Mouse (Mus musculus) forebrain, embryonic 15.5 days (tissue): ENCODE results near the gene Dip2b. TPM values are rescaled to one million over a fixed set of nuclear protein-coding genes. Genes with fewer than 3 reads are reported as not detected.

Source experiments
- ATAC-seq: fragments of 200-750 bp; cut with Nextera tagmentation; replicated peaks from 2 replicates; pipeline ENCODE4 v1.8.0; 2017; ENCODE audit warnings: mild to moderate bottlenecking, moderate TSS enrichment, moderate library complexity
- H3K27ac ChIP-seq: fragments of 300-500 bp; sonication (generic); replicated peaks from 2 replicates; pipeline ENCODE4 v1.5.1; 2015; ENCODE audit warnings: mild to moderate bottlenecking, inconsistent platforms
- H3K27me3 ChIP-seq: fragments of 300-500 bp; sonication (generic); 2 replicates; pipeline ENCODE4 v1.6.1; 2015; ENCODE audit warnings: inconsistent platforms
- H3K36me3 ChIP-seq: fragments of 300-500 bp; sonication (generic); 2 replicates; pipeline ENCODE4 v1.6.1; 2015; ENCODE audit warnings: mild to moderate bottlenecking, inconsistent platforms
- H3K4me1 ChIP-seq: fragments of 300-500 bp; sonication (generic); 2 replicates; pipeline ENCODE4 v1.6.1; 2015; ENCODE audit warnings: inconsistent platforms
- H3K4me2 ChIP-seq: fragments of 300-500 bp; sonication (generic); replicated peaks from 2 replicates; pipeline ENCODE4 v1.6.1; 2015; ENCODE audit warnings: mild to moderate bottlenecking, inconsistent platforms
- H3K4me3 ChIP-seq: fragments of 300-500 bp; sonication (generic); 2 replicates; pipeline ENCODE4 v1.5.1; 2015; ENCODE audit warnings: mild to moderate bottlenecking, inconsistent platforms
- H3K9ac ChIP-seq: fragments of 300-500 bp; sonication (generic); replicated peaks from 2 replicates; pipeline ENCODE4 v1.6.1; 2015; ENCODE audit warnings: mild to moderate bottlenecking, inconsistent platforms
- H3K9me3 ChIP-seq: fragments of 300-500 bp; sonication (generic); 2 replicates; pipeline ENCODE4 v1.6.1; 2016; ENCODE audit warnings: inconsistent platforms
- WGBS: fragments of 180-500 bp; shearing (Covaris S2); methylation state at CpG from one replicate; pipeline ENCODE4 v1.1.7; 2015; ENCODE audit warnings: mixed read lengths; 5-methylcytosine and 5-hydroxymethylcytosine counted together
- polyA plus RNA-seq: library from polyadenylated mRNA; unstranded; fragments of >200 nt; fragmentation: Nextera tagmentation; extraction: Ambion mirVana; gene quantifications from 2 replicates; pipeline ENCODE4 v1.2.1, GENCODE M21; 2015

The Dip2b gene
- polyA plus RNA-seq, 1 experiment from 2014 or later, result 20.2 TPM

DNA sequence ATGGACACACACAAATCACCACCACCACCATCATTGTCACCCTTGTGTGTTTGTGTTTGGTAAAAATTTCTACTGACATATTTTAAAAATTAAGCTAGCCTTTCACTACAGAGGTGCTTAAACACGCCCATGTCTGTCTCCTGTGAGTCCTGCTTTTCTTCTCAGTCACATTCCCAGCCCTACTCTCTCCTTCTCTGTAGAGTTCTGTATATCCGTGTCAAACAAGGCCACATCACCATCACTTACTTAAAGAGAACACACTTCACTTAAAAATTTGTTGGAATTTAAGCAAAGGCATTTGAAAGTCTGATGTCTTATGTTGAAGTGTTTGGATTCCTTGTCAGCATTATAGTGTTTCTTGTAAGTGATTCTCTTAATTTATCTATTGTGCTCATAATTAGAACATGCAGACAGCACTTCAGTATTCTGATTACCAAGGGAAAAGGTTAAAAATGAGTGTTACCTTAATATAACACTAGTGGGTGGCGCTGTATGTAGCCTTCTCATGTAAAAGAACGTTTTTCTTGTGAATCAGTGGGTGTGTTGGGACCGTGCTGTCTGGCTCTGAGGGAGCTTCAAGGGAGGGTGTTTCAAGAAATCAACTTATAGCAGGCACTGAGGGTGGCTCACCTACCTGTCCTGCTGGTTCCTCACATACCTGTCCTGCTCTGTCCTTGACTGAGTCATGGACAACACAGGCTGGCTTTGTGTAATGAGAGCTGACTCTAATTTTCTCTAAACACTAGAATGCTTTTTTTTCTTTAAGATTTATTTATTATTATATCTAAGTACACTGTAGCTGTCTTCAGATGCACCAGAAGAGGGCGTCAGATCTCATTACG, 58.3 kb downstream of the Dip2b start:
- no peak for ATAC-seq
- Histone ChIP-seq H3K27ac (no peak overlapping the region), H3K4me2 (no peak overlapping the region), H3K9me3 (no peaks in the 10 kb centered on the region), H3K36me3 (no peaks in the 10 kb centered on the region), H3K4me3 (no peak overlapping the region), H3K4me1 (peaks cover 13% of the 10 kb centered on the region), H3K27me3 (no peaks in the 10 kb centered on the region), H3K9ac (no peak overlapping the region)
- 87% methylated on average over 7 of the region's 7 CpGs for WGBS

DNA sequence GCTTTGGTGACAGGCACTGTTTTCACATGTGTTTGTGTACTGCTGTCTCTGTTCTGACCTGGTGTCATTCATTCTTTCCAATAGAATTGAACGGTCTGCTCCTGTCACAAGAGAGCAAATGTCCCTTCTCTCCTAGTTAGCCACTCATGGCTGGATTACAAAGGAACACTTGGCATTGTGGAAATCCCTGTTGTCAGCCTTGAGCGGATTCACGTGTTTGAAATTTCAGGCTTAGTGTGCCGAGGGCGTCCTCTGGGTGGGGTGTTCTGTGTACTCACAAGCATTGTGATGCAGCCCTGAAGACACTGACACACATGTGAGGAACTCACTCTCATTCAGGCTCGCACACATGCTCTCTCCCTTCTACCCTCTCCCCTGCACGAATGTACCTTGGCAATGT, 61.9 kb downstream of the Dip2b start:
- no peak for ATAC-seq
- no peaks in the 10 kb centered on the region for H3K36me3 ChIP-seq
- H3K9me3 ChIP-seq, result no peaks in the 10 kb centered on the region
- no peak overlapping the region for H3K27ac ChIP-seq
- no peaks in the 10 kb centered on the region for H3K27me3 ChIP-seq
- H3K4me1 ChIP-seq, result peaks cover 9% of the 10 kb centered on the region; the same call in 1 of the 2 replicates
- H3K4me3 ChIP-seq, result no peak overlapping the region
- 36% methylated on average over 7 of the region's 7 CpGs for WGBS
- no peak overlapping the region for H3K9ac ChIP-seq
- no peak overlapping the region for H3K4me2 ChIP-seq

DNA sequence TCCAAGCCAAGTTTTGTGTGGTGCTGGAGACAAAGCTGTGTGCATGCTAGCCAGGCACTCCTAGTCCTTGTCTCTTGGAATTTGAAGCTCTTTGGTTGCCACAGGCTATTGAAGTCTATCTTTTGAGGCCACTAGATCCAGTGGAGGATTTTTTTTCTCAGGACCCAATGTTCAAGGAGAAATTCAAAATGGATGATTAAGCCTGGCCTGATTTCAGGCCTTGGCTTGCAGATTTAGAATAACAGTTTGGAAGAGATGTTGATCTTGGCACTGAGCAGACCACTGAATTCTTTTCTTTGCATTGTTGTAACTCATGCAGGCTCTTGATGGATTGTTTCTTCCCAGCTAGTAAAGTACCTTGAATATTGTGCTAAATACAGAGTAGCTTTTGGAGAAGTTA, 62.7 kb downstream of the Dip2b start:
- H3K27me3 ChIP-seq, result no peaks in the 10 kb centered on the region
- ATAC-seq, result no peak
- H3K27ac ChIP-seq, result 0 out of 2 replicates have a peak overlapping the region, but pooled peaks have one; percentile 8
- no peaks in the 10 kb centered on the region for H3K36me3 ChIP-seq
- no peak overlapping the region for H3K4me2 ChIP-seq
- peaks cover 9% of the 10 kb centered on the region; the same call in 1 of the 2 replicates for H3K4me1 ChIP-seq
- no peaks in the 10 kb centered on the region for H3K9me3 ChIP-seq
- H3K9ac ChIP-seq, result no peak overlapping the region
- no peak overlapping the region for H3K4me3 ChIP-seq

DNA sequence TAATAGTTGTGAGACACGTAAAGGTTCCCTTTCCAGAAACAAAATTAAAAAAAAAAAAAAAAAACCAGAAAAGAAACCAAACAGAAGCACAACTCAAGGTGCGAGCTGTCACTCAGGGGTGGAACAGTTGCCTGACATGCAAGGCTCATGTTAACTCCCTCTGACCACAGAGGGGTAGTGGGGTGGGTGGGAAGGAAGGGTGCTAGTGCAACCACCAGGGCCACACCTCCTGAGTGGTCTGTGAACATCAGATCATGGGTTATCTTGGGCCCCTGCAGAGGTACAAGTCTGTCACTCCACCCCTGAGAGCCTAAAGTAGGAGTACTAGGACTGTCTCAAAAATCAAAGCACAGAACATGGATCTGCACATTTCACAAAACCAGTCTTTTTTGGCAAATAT, 65.7 kb downstream of the Dip2b start:
- H3K27me3 ChIP-seq, result no peaks in the 10 kb centered on the region
- no peaks in the 10 kb centered on the region for H3K36me3 ChIP-seq
- WGBS, result 87% methylated on average over 2 of the region's 2 CpGs
- no peak overlapping the region for H3K4me2 ChIP-seq
- H3K4me1 ChIP-seq, result peaks cover 22% of the 10 kb centered on the region
- H3K9ac ChIP-seq, result no peak overlapping the region
- no peaks in the 10 kb centered on the region for H3K9me3 ChIP-seq
- no peak overlapping the region for H3K4me3 ChIP-seq
- H3K27ac ChIP-seq, result no peak overlapping the region
- no peak for ATAC-seq

DNA sequence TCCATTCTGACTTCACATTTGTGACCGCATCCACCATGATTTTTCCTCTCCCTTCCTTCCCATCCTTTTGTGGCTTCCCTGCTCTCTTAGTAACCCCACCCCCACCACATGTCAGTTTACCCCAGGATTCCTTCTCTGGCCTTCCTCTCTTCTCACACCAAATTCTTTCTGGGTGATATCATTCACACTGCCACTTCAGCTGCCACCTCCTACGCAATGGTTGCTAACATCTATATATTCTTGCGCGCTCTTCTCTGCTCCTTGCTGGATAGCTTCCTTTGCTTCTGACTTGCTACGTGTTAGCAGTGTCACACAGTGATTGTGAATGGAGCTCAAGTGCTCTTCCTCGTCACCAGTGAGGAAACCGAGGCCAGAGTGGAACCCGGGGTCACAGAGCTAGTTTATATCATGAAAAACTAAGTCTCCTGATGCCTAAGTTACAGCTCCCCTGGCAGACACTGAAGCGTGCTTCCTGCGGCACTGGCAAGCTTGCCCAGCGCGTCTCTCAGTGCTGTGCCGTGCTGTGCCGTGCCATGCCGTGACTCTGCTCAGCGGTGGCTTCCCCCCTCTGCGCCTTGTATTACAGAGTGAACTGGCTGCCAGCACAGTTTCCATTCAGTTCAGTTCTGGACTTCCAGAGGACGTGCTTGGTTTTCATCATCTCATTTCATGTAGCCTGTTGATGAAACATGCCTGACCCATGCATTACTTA, 69.8 kb downstream of the Dip2b start:
- no peak overlapping the region for H3K27ac ChIP-seq

DNA sequence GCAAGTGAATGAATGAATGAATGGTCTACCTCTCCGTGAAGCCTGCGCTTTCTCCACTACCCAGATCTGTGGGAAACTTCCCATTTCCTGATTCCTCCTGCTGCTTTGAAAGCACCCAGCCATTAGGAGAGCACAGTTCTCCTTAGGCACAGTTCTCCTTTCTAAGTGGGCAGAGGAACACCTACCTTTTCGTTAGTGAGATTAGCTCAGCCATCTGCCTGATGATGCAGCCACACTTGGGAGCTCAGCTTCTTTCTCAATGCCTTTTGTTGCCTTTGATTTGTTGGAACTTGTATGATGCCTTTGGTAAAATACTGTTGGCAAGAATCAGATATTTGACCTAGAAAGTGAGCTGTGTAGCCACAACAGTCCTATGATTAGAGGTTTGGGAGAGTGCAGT, 71.5 kb downstream of the Dip2b start:
- no peak for ATAC-seq
- no peaks in the 10 kb centered on the region for H3K27me3 ChIP-seq
- no peak overlapping the region for H3K4me2 ChIP-seq
- no peak overlapping the region for H3K9ac ChIP-seq
- H3K4me3 ChIP-seq, result no peak overlapping the region
- WGBS, result 57% methylated on average over 3 of the region's 3 CpGs
- H3K9me3 ChIP-seq, result no peaks in the 10 kb centered on the region
- no peaks in the 10 kb centered on the region for H3K36me3 ChIP-seq
- H3K27ac ChIP-seq, result no peak overlapping the region
- peaks cover 30% of the 10 kb centered on the region for H3K4me1 ChIP-seq

More for the DNA sequence above, 69.8 kb downstream of the Dip2b start:
- Histone ChIP-seq H3K4me2 (no peak overlapping the region), H3K9ac (no peak overlapping the region), H3K4me1 (peaks cover 23% of the 10 kb centered on the region), H3K36me3 (no peaks in the 10 kb centered on the region), H3K9me3 (no peaks in the 10 kb centered on the region), H3K27me3 (no peaks in the 10 kb centered on the region), H3K4me3 (no peak overlapping the region)
- no peak; the same call in 1 of the 2 replicates for ATAC-seq
- 80% methylated on average over 18 of the region's 18 CpGs for WGBS

DNA sequence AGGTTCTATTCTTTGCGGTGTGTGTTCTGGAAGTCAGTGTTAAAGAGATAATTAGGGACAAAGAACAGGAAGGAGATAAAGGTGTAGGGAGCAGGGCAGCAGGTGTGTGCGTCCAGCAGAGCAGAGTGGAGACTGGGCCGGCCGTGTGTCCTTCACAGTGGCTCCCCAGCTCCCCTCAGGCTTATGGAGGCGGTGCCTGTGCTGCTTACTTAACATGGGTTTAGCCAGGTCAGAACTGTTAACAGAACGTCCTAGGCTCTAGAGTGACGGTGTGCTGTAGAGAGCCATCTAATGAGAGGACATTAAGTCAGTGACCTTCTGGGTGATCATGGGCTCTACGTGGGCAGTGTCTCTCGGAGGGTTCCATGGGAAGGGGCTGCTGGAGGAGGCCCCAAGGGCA, 73.4 kb downstream of the Dip2b start:
- H3K9ac ChIP-seq, result no peak overlapping the region
- H3K4me2 ChIP-seq, result no peak overlapping the region
- no peak for ATAC-seq
- WGBS, result 74% methylated on average over 9 of the region's 9 CpGs
- H3K27ac ChIP-seq, result no peak overlapping the region
- no peaks in the 10 kb centered on the region for H3K9me3 ChIP-seq
- H3K4me1 ChIP-seq, result peaks cover 30% of the 10 kb centered on the region
- no peaks in the 10 kb centered on the region for H3K27me3 ChIP-seq
- H3K4me3 ChIP-seq, result no peak overlapping the region
- H3K36me3 ChIP-seq, result peaks cover 5% of the 10 kb centered on the region

DNA sequence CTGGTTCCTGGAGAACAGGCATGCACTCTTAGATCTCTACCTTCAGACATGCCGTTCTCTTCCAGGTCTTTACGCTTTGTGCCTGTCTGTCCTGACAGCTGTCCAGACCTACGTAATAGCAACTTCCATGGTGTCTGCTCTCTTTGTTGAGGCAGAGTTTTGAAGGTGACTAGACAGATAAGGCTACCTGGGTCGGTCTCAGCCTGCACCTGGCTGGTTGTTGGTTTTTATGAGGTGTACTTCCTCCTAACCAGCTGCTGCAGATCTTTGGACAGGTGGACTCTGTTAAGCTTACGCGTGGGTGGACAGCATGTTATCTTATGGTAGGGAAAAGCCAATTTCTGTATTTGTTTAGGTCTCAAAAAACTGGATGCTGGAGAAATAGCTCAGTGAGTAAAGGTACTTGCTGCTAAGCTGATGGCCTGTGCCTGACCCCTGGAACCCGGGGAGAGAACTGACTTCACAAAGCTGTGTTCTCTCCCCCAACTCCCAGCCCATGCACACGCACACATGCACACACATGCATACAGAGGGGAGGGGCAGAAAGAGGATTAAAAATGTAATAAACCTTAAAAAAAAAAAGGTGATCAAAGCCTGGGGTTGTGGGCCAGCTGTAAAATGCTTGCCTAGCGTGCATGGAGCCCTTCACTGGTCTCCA, 74.0 kb downstream of the Dip2b start:
- Histone ChIP-seq H3K27me3 (no peaks in the 10 kb centered on the region), H3K27ac (no peak overlapping the region), H3K4me2 (no peak overlapping the region), H3K9me3 (no peaks in the 10 kb centered on the region), H3K4me3 (no peak overlapping the region), H3K36me3 (peaks cover 7% of the 10 kb centered on the region), H3K9ac (no peak overlapping the region), H3K4me1 (peaks cover 30% of the 10 kb centered on the region)
- 84% methylated on average over 9 of the region's 9 CpGs for WGBS
- no peak for ATAC-seq

DNA sequence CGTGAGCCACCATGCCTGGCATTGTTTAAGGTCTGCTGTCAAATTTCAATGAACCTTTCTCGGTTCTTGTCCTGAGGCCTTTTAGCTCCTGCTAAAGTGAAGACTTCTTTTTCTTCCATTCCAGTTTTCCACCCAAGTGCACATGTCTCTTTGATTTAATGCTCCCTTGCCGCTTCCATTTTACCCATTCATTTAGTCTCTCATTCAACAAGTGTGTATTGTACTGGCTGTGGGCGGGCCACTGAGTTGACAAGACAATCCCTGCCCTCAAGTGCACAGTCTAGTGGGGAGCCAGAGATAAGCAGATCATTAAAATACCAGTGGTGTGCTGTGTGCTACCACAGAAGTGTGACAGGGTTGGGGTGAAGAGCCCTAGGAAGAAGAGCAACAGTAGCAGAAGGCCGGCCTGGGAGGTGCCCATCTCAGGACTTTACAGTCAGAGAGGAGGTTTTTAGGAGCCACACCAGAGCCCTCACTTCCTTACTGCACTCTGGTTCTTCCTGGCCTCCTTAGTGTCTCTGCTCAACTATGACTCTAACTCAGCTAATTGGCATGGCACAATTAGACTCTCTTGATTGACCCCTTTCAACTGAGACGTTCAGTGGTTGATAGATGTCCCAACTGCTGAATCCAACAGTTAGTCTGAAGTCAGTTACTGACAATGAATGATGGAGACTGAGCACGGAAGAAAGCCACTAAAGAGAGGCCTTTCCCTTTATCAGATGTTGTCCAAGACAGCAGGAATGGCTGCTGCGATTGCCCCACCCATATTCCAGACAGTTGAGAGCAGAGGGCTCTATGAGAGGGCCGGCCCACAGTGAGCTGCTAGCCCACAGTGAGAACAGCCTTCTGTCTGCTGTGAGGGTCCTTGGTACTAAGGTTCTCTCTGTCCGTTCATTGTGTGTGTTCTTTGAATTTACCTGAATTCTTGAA, 75.1 kb downstream of the Dip2b start:
- Histone ChIP-seq H3K9me3 (no peaks in the 10 kb centered on the region), H3K4me1 (peaks cover 22% of the 10 kb centered on the region), H3K27ac (no peak overlapping the region), H3K27me3 (no peaks in the 10 kb centered on the region), H3K4me3 (no peak overlapping the region), H3K4me2 (no peak overlapping the region), H3K36me3 (peaks cover 16% of the 10 kb centered on the region), H3K9ac (no peak overlapping the region)
- 27% methylated on average over 10 of the region's 10 CpGs for WGBS
- ATAC-seq, result no peak

DNA sequence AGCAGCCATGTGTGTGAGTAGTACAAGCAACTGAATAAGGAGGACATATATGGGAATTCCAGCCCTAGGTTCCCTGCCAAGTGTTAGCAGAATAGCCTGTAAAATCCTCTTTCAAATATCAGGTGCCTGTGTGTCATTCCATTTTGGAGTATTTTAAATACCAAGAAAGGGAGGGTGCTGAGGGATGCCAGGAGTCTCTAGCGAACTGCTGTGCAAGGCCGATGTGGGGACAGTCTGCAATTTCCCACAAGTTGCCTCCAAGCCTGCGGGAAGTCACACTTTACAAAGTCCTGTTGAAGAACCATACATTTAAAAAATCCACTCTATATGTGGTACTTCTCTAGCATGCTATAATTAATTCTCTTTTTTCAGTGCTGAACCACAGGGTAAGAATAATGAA, 77.0 kb downstream of the Dip2b start:
- Histone ChIP-seq H3K27ac (no peak overlapping the region), H3K4me3 (no peak overlapping the region), H3K27me3 (no peaks in the 10 kb centered on the region), H3K9me3 (no peaks in the 10 kb centered on the region), H3K36me3 (peaks cover 21% of the 10 kb centered on the region), H3K4me2 (no peak overlapping the region), H3K4me1 (peaks cover 16% of the 10 kb centered on the region), H3K9ac (no peak overlapping the region)
- no peak for ATAC-seq
- 84% methylated on average over 3 of the region's 3 CpGs for WGBS

DNA sequence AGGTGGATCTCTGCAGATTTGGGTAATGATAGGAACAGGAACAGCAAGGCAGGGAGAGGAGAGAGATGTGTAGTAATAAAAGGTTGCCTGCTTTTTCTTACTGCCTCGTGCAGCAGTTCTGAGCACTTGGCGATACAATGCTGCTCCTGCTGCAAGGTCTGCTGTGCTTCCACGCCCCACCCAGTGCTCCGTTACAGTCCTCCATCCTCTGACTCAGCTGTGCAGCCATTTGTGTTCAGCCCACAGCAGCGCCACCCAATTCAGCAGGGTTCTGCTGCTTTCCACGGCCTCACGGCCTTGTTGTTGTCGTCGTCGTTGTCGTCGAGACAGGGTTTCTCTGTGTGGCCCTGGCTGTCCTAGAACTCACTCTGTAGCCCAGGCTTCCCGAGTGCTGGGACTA, 77.9 kb downstream of the Dip2b start:
- no peak overlapping the region for H3K4me3 ChIP-seq
- peaks cover 21% of the 10 kb centered on the region for H3K36me3 ChIP-seq
- no peak overlapping the region for H3K27ac ChIP-seq
- H3K27me3 ChIP-seq, result no peaks in the 10 kb centered on the region
- peaks cover 16% of the 10 kb centered on the region for H3K4me1 ChIP-seq
- no peaks in the 10 kb centered on the region for H3K9me3 ChIP-seq
- ATAC-seq, result no peak
- WGBS, result 89% methylated on average over 13 of the region's 13 CpGs
- no peak overlapping the region for H3K9ac ChIP-seq
- H3K4me2 ChIP-seq, result no peak overlapping the region
